Comparison of ENCODE assay signal across 21 mouse cellular contexts in the genomic region with DNA sequence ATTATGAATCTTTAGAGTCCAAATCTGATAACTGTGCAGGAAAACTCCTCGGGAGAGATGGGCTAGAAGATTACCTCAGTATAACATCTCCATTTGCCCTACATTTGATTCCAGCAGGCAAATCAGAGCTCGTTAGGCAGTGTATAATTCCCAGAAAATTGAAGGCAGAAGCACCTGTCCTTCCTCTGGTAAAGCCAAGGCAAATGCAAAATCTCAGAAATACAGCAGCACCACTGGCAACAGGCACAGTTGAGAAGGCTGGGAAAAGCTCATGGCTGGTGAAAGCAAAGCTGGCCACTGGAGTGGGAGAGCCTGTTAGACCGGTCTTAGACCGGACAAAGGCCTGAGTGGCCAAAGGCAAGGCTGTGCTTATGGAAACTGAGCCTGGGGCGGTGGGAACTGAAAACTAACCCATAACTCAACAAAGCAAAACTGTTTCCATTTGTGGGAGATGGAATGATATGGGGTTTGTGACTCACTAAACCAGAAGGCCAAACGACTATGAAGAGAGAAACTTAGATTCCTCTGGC. TPM values are rescaled to one million over a fixed set of nuclear protein-coding genes. Genes with fewer than 3 reads are reported as not detected.
A peak's percentile ranks its signal among the peaks of the same experiment; 100 is the strongest.
DNase-seq lines count a peak whose midpoint lies in the region; ATAC-seq and TF ChIP-seq lines count a peak whose summit lies in the region.
"Had no signal": no experiment of that assay in that cellular context is flagged by ENCODE, and none has a peak within 500 bp of the region (broad histone marks: within the 10 kb centered on the region; RNA-seq: fewer than 3 reads in every experiment).

No protein-coding gene starts in this region.

- H3K4me1 ChIP-seq in lung, postnatal 0 days (ENCODE audit: insufficient read depth, low read depth, low read length): no peaks in the 10 kb centered on the region
- no peaks in the 10 kb centered on the region for H3K4me1 ChIP-seq in embryonic facial prominence, embryonic 10.5 days
- no peaks in the 10 kb centered on the region for H3K4me1 ChIP-seq in forebrain, embryonic 12.5 days
- H3K4me1 ChIP-seq: embryonic facial prominence, embryonic 15.5 days; forebrain, embryonic 10.5 days; heart, embryonic 13.5 days; hindbrain, embryonic 15.5 days had no signal

- no peak for TF ChIP-seq EP300 in lung, postnatal 0 days (IDR thresholded peaks at IDR 0.05)

- H3K27ac ChIP-seq in lung, postnatal 0 days (ENCODE audit: low read length): no peak overlapping the region
- H3K27ac ChIP-seq in embryonic facial prominence, embryonic 10.5 days (replicated peaks): no peak overlapping the region
- no peak overlapping the region for H3K27ac ChIP-seq in forebrain, embryonic 12.5 days
- H3K27ac ChIP-seq: embryonic facial prominence, embryonic 15.5 days; forebrain, embryonic 10.5 days; heart, embryonic 13.5 days; hindbrain, embryonic 15.5 days had no signal

- H3K36me3 ChIP-seq in lung, postnatal 0 days (ENCODE audit: insufficient read depth, low read length): no peaks in the 10 kb centered on the region
- no peaks in the 10 kb centered on the region for H3K36me3 ChIP-seq in embryonic facial prominence, embryonic 10.5 days (replicated peaks)
- no peaks in the 10 kb centered on the region for H3K36me3 ChIP-seq in forebrain, embryonic 12.5 days (replicated peaks)
- H3K36me3 ChIP-seq: embryonic facial prominence, embryonic 15.5 days; forebrain, embryonic 10.5 days; G1E; heart, embryonic 13.5 days; hindbrain, embryonic 15.5 days had no signal

- no peak for ATAC-seq in lung, postnatal 0 days
- ATAC-seq in forebrain, embryonic 12.5 days (ENCODE audit: low FRiP score): no peak
- ATAC-seq: forebrain, embryonic 16.5 days had no signal

- TF ChIP-seq CTCF in lung, postnatal 0 days (IDR thresholded peaks at IDR 0.05): no peak

- no peaks in the 10 kb centered on the region for H3K9me3 ChIP-seq in lung, postnatal 0 days (ENCODE audit: low read length)
- no peaks in the 10 kb centered on the region for H3K9me3 ChIP-seq in embryonic facial prominence, embryonic 10.5 days
- no peaks in the 10 kb centered on the region for H3K9me3 ChIP-seq in forebrain, embryonic 12.5 days
- H3K9me3 ChIP-seq: embryonic facial prominence, embryonic 15.5 days; forebrain, embryonic 10.5 days; G1E; heart, embryonic 13.5 days; hindbrain, embryonic 15.5 days had no signal

- peak; percentile 6 for DNase-seq in lung, postnatal 36 days
- DNase-seq in lung, postnatal 0 days (ENCODE audit: low spot score): no peak
- DNase-seq in embryonic facial prominence, embryonic 10.5 days (ENCODE audit: low spot score): peak; percentile 10
- DNase-seq in kidney, adult 9 months: peak; percentile 3
- peak; percentile 2 for DNase-seq in kidney, postnatal 14 days
- DNase-seq in thymus, postnatal 14 days: no peak
- DNase-seq: adrenal gland, adult 8-10 months; adrenal gland, postnatal 36 days; cerebellum, adult 2 months; cerebellum, postnatal 10 days; gastrocnemius, postnatal 14 days; heart, adult 11 months; heart, postnatal 36 days had no signal

- no peak overlapping the region for H3K4me2 ChIP-seq in lung, postnatal 0 days (replicated peaks; ENCODE audit: low read depth, low read length)
- no peak overlapping the region for H3K4me2 ChIP-seq in forebrain, embryonic 12.5 days
- H3K4me2 ChIP-seq: embryonic facial prominence, embryonic 15.5 days; heart, embryonic 13.5 days; hindbrain, embryonic 15.5 days had no signal

- H3K9ac ChIP-seq in lung, postnatal 0 days (replicated peaks; ENCODE audit: low read depth): no peak overlapping the region
- H3K9ac ChIP-seq in forebrain, embryonic 12.5 days: no peak overlapping the region
- H3K9ac ChIP-seq: embryonic facial prominence, embryonic 15.5 days; heart, embryonic 13.5 days; hindbrain, embryonic 15.5 days had no signal

- 62% methylated on average over 6 of the region's 6 CpGs for WGBS in lung, postnatal 0 days
- WGBS in embryonic facial prominence, embryonic 10.5 days: 78% methylated on average over 6 of the region's 6 CpGs
- 80% methylated on average over 6 of the region's 6 CpGs for WGBS in forebrain, embryonic 12.5 days

- H3K27me3 ChIP-seq in lung, postnatal 0 days (replicated peaks; ENCODE audit: insufficient read depth, low read length): no peaks in the 10 kb centered on the region
- H3K27me3 ChIP-seq in embryonic facial prominence, embryonic 10.5 days (replicated peaks; ENCODE audit: low read depth, poor library complexity, severe bottlenecking): no peaks in the 10 kb centered on the region
- H3K27me3 ChIP-seq in forebrain, embryonic 12.5 days: no peaks in the 10 kb centered on the region
- H3K27me3 ChIP-seq: embryonic facial prominence, embryonic 15.5 days; heart, embryonic 13.5 days; hindbrain, embryonic 15.5 days had no signal

- no peak overlapping the region for H3K4me3 ChIP-seq in lung, postnatal 0 days (ENCODE audit: low read depth, low read length)
- H3K4me3 ChIP-seq in embryonic facial prominence, embryonic 10.5 days: no peak overlapping the region
- H3K4me3 ChIP-seq in forebrain, embryonic 12.5 days (replicated peaks): no peak overlapping the region
- H3K4me3 ChIP-seq: embryonic facial prominence, embryonic 15.5 days; erythroblast, embryonic 14.5 days; forebrain, embryonic 10.5 days; heart, embryonic 13.5 days; hindbrain, embryonic 15.5 days had no signal

RNA-seq across cellular contexts. Expression of gene Prlr, which starts 15.1 kb away (rescaled TPM):
- polyA plus RNA-seq in lung, postnatal 0 days (2015; fragmentation: Nextera tagmentation; extraction: Ambion mirVana): 0.45 and 0.61 TPM in 2 replicates
- polyA plus RNA-seq in embryonic facial prominence, embryonic 10.5 days (2016; fragmentation: Nextera tagmentation; extraction: Ambion mirVana): 0.10 and 0.50 TPM in 2 replicates
- 0.15 and 0.51 TPM in 2 replicates for polyA plus RNA-seq in forebrain, embryonic 12.5 days (2016; fragmentation: Nextera tagmentation; extraction: Ambion mirVana)
- polyA plus RNA-seq: erythroblast, embryonic 14.5 days; G1E had no signal

Comparison
In these comparisons a context has a peak if more than half of its experiments do, and no peak if none do; other contexts are left out.
1. DNase-seq: peak in lung, postnatal 36 days (single experiment), embryonic facial prominence, embryonic 10.5 days (single experiment), kidney, adult 9 months (single experiment) and kidney, postnatal 14 days (single experiment); none in lung, postnatal 0 days (single experiment) and thymus, postnatal 14 days (single experiment).